Mouse (Mus musculus) heart, postnatal 36 days (tissue): ENCODE measurements around the gene Lrrk1. TPM values are rescaled to one million over a fixed set of nuclear protein-coding genes. Genes with fewer than 3 reads are reported as not detected.

Source experiments
- DNase-seq, 2 experiments: peaks; one replicate each; pipeline ENCODE4 v3.0.0; 2021 to 2022
- intact Hi-C: fragments of 180-260 bp; cut with DNase I; formaldehyde crosslinking; loops from one replicate; pipeline ENCODE4 v1.15.1; 2025
- total RNA-seq, 2 experiments: library from RNA; stranded (reverse); gene quantifications; 2 replicates each; pipeline ENCODE4 v1.2.3; 2021

The Lrrk1 gene
- 10 to 100 TPM; 10.2 to 10.9 TPM for total RNA-seq

DNA sequence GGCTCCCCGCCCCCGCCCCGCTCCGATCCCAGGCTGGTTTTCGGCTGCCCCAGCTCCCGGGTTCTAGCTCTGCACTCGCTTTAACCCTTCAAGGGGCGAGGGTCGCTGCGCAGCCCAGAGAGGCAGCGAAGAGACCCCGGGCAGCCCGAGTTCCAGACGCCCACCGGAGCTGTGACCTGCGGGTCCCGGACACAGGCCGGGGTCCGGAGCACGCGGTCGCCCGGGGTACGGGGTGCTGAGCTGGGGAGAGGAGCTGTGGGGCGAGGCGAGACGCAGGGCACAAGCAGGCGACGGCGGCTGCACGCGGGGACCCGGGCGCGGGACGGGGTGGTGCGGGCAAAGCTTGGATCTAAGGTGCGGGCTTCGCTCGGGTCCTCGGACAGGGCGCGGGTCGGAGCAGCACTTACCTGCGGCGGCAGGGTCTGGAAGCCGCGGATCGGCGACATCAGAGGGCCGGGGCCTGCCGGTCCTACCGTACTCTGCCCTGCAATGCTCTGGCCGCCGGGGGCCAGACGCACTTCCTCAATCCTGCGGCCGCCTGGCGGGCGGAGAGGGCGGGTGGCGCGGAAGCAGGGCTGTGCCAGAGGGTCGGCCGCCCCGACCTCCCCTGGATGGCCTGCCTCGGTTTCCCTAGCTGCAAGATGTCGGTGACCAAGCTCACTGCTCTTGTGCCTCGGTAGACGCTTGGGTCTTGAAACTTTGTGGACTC is at the start of gene Lrrk1:
Lrrk1 (minus strand) TSS at position 538 of the 709 bp plus-strand sequence.
- intact Hi-C loops = loop anchor here (1.0 to 2.0 kb wide), 3 partner anchors 45 to 285 kb away; no protein-coding TSS in a partner anchor

DNA sequence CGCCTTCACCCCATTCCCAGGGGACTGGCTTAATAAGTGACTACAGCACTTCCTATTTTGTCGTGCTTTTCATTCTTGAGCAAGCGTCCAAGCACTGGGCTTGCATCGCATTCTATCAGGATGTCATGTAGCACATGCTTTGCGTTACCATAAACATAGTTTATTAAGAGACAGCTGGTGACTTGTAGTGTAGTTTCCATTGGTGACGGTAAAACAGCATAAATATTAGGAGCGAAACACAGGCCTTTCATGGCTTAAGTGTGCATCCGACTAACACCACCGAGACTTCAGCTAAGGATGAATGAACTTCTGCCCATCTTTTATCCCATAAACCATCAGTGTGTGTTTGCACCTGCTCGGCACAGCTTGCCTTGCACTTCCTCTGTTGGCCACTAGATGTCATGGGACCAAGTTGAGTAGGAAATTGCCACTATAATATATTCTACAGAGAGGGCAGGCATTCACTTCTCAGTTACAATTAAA is 46.3 kb upstream of the Lrrk1 start:
- peak; percentile 64 to 76 for DNase-seq
- intact Hi-C loops = loop anchor here (1.0 kb wide), 1 partner anchor 227 kb away; no protein-coding TSS in a partner anchor

More for the DNA sequence above, at the start of gene Lrrk1:
- DNase-seq = peak; percentile 74 to 82

DNA sequence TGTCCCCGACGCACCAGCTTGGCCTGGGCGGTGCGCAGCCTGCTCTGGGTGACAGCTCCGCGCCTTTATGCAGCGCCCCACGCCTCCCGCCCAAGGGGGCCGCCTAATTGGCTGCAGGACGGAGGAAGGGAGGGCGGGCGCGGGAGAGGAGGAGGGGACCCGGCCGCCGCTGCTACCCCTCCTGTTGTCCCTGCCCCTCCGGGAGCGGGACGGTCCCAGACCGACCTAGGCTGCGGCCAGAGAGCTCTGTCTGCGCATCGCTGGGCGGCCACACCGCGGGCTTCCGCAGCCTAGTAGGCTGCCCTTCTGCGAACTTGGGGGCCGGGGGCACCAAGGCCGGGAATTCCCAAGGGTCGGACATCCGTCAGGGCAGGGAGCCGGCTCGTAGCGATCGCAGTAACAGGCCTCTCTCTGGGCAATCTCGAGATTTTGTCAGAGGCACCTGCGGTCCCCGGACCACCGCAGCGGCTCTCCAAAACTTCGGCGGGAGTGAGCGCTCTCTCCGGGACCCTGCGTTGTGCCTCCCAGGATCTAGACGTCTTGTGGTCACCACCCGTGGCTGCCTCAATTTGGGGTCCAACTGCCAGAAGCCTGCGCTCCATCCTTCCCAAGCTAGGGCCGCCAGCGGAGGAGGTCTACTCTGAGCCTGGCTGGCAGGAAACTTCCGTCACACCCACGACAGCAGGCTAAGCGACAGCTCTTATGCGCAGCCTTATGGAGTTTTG is 39.4 kb upstream of the Lrrk1 start, which contains the start of gene Aldh1a3:
Aldh1a3 (minus strand) TSS at position 81 of the 725 bp plus-strand sequence.
- peak; percentile 48 to 50 for DNase-seq
- intact Hi-C loops = no loop called here

DNA sequence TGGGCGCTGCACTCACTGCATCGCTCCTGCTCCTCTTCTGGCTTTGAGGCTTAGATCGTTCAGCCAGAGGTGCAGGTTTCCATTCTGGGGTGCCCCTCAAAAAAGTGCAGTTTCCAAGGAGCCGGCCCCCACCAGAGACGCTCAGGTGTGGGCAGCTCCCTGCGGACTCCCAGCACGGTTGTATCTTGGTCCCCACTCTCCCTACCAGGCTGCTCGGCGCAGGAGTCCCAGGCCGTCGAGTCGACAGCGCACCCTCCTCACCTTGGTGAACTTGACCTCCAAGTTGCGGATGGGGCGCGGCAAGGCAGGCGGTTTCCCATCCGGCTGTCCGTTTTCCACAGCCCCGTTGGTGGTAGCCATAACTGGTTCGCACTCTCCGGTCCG is 38.9 kb upstream of the Lrrk1 start:
- DNase-seq = no peak
- intact Hi-C loops = no loop called here

DNA sequence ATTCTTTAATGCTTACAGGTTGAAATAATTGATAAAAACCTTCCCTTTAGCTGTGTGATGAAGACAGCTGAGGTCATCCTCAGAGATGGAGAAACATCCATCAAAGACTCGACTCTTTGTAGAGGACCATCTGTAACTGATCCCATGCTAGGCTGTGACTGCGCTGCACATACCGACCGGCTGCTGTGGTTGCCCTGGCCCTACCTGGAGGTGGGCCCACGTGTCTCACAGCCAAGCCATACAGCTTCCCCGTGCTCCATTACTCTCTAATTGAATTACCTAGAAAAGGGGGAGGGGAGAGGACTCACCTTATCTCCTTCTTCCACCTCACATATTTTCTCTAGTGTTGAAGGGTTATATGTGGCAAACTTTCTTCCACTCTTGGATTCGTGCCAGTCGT is 33.8 kb upstream of the Lrrk1 start:
- DNase-seq = no peak
- intact Hi-C loops = no loop called here

DNA sequence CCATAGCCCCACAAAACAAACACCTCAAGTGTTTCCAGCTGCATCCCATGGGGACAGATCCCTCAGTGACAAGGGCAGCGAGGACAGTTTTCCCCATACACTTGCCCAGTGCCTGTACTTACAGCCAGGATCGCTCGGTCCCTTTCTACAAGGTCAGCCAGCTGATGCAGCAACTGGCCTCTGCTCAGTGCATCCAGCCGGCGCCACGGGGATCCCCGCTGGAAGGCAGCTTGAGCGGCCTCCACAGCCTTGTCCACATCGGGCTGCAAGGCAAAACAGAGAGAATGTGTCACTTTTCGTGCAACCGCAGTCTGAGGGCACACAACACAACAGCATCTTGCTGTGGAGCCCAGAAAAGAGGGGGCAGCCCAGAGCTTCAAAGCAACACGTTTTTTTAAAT is 30.8 kb upstream of the Lrrk1 start:
- intact Hi-C loops = no loop called here
- DNase-seq = no peak

DNA sequence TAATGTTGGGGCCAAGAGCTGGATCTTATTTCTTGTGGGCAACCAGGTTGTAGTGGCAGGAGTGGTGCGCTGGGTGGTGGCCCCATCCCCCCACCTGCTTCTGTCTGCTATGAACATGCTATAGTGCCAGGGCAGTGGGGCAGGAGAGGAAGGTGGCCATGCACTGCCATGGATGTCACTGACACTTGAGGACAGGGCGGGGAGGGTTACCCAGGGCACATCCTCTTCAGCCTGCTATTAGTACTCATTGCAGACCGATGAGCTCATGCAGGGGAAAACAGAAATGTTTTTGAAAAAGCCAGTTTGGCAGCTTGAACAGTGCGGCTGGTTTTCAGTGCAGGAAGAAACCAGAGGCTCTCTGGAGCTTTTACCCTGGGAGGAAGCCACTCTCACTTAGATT is 28.7 kb upstream of the Lrrk1 start:
- DNase-seq = no peak

DNA sequence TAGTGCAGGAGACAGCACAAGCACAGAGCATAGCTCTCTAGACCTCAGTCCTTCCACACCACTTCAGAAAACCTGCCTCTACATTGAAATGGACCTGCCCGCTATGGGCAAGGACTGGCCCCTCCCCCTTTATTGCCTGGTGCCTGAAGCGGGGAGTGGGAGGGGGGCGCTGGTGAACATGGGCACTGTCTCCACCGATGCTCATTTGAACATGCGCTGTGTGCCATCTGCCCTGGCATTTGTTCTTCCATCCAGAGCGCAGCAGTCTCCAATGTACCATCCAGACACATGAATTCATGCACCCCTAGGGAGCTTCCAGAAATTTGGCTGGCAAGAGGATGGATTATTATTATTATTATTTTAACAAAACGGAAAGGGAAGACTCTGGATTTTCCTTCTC is 24.9 kb upstream of the Lrrk1 start:
- DNase-seq = no peak
- intact Hi-C loops = no loop called here

More for the DNA sequence above, 28.7 kb upstream of the Lrrk1 start:
- intact Hi-C loops = no loop called here

DNA sequence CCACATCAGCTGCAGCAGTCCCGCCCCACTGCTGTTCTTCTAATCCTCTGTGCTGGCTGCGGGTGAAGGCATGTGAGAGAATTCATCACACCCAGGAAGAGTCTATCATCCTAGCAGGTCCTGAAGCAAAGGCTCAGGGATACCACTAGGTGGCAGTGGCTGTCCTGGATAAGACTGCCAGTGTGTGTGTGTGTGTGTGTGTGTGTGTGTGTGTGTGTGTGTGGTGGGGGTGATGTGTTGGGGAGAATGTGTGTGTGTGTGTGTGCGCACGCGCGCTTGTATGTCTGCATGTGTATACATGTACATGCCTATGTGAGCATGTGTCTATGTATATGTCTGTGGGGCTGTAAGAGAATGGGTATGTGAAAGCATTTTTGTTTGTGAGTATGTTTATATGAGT is 21.3 kb upstream of the Lrrk1 start:
- no peak for DNase-seq
- intact Hi-C loops = loop anchor here (1.0 kb wide), 1 partner anchor 252 kb away; no protein-coding TSS in a partner anchor

DNA sequence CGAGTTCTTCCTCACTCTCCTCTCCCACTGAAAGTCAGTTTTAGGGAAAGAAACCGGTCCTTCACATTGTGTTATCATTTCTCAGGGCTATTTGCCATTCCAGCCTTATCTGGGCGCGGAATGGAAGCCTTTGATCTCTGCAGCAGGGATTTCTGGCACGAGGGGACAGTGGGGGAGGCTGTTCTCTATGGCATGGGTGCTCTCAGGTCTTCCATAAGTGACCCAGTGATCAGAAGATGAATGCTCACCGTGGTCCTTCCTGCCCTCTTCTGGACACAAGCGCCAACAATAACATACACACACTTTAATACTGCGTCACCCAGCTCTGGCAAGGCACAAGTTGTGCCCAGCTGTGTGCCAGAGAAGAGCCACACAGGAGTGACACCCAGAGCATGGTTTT is 18.8 kb upstream of the Lrrk1 start:
- intact Hi-C loops = no loop called here
- no peak for DNase-seq

DNA sequence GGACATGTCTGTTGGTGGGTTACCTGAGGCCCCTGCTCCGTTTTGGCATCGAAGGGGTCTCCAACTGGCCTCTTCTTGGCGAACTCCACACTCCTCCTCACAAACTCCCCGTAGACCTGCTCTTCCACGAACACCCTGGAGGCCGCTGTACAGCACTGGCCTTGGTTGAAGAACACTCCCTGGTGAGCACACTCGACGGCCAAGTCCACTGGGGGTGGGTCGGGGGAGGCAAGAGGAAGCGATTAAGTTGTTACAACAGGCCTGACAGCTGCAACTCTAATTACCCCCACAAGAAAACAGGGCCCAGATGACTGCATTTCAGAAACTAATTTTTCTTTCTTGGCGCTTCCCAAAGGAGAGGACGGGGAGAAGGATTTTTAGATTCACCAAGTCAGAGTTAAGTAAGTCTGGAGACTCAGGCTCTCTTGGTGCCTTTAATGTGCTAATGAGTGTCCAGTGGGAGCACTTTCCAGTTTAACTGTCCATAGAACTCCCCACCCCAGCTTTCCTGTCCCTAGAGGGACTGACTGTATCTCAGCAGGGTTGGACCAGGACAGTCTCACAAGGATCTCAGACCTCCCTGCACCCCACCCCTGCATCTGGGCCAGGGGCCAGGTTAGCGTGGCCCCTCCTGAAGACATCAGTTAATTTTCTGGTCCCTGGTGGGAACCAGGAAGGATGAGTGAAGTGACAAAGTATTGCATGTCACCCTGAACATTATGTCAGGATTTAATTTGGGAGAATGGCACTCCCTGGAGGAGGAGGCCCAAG is 18.0 kb upstream of the Lrrk1 start:
- intact Hi-C loops = no loop called here
- peak; percentile 15 to 26 for DNase-seq

DNA sequence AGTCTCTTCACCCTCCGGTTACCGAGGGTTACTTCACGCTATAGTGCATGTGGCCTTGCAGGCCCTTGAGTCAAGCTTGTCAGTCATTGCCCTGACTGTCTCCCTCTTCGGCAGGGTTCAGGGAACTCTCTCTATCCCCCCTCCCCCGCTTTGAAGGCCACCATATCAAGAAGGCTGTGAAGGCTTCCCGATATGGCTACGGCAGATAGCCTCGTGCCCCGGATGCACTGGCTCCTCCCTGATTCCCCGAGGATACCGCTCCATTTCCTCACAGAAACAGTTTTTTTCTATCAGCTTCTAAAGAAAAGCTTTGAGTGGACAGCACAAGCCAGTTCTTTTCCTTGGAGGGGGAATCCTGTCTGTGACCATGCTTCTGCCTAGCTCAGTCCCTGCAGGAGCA is 17.4 kb upstream of the Lrrk1 start:
- intact Hi-C loops = no loop called here

DNA sequence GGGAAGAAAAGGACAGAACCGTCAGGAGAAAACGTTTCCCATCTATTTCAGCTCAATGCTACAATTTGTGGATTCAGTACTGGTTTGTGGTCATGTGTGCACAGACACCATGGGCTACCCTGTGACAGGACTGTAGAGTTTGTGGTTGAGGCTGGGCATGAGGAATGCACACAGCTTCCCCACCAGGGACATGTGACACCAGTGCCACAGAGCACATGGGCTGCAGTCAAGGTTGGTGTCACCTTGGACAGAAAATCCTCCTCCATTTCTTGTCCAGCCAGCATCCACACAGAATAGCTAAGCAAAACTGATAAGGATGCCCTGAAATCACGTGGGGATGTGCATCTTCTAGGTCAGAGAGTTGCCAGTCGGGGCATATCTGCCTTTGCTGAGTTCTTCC is 16.7 kb upstream of the Lrrk1 start:
- intact Hi-C loops = no loop called here
- no peak for DNase-seq

More for the DNA sequence above, 17.4 kb upstream of the Lrrk1 start:
- no peak for DNase-seq

DNA sequence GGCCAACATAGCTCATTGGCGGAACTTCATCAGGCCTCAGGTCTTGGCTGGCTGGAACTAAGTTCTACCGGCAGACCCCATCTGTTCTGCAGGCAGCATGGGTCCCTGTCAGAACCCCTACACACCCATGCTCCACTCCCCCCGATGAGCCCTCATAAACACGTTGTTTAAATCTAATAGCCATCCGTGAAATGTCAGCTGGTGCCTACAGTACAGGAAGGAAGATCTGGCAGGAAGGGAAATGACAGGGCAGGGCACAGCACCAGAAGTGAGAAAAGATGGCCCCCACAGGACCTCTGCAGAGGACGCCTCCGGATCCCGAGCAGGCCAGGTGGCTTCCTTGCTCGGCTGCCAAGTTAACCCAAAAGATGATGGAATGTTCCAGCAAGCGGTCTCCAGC is 16.0 kb upstream of the Lrrk1 start:
- intact Hi-C loops = no loop called here
- no peak for DNase-seq

DNA sequence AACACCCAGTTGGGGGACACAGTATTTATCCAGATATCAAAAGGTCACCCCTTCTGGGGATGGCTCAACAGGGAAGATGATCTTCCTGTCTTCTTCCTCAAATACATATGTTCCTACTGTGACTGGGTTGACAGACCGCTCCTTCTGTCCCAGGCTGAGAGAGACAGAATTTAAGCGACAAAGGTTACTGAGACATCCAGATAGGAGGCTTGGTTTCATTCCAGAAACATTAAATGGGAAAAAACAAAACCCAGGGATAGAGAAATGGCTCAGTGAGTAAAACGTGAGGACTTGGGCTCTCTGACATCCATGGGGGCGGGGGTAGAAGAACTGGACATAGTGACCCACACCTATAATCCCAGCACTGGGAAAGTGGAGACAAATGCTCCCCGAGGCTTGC is 14.7 kb upstream of the Lrrk1 start:
- intact Hi-C loops = no loop called here
- no peak for DNase-seq

DNA sequence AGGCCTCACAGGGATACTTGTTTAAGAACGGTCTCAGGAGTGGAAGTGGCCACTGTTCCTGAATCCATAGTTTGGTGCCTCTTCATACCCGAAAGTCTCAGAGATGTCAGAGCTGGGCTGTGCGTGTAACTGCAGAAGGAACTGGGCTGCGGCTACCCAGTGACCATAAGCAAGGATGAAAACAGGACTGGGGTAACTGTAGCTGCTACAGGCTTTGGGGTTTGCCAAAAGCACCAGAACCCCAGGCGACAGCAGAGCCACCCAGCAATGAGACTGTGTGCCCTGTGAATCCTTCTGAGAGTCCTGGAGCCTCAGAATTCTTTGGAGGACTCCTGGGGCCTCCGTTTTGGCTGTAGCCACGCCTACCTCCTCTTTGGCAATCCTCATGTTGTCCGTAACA is 13.5 kb upstream of the Lrrk1 start:
- intact Hi-C loops = no loop called here
- DNase-seq = no peak

DNA sequence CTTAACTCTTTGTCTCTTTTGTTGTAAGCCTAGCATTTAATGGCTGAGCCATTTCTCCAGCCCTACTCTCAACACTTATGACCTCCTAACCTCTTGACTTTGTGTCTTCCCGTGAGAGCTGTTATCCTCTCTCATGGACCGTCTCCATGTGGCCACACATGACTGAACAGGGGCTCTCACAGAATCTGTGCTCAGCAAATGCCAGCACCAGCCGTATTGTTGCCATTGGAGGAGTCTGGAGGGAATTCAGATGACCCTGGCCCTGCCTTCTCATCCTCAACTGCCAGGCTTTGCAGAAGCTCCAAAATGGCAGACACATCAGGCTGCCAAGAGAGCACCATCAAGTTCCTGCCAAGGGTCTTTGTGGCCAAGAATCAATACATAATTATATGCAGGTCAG is 9.1 kb upstream of the Lrrk1 start:
- intact Hi-C loops = no loop called here
- no peak for DNase-seq

DNA sequence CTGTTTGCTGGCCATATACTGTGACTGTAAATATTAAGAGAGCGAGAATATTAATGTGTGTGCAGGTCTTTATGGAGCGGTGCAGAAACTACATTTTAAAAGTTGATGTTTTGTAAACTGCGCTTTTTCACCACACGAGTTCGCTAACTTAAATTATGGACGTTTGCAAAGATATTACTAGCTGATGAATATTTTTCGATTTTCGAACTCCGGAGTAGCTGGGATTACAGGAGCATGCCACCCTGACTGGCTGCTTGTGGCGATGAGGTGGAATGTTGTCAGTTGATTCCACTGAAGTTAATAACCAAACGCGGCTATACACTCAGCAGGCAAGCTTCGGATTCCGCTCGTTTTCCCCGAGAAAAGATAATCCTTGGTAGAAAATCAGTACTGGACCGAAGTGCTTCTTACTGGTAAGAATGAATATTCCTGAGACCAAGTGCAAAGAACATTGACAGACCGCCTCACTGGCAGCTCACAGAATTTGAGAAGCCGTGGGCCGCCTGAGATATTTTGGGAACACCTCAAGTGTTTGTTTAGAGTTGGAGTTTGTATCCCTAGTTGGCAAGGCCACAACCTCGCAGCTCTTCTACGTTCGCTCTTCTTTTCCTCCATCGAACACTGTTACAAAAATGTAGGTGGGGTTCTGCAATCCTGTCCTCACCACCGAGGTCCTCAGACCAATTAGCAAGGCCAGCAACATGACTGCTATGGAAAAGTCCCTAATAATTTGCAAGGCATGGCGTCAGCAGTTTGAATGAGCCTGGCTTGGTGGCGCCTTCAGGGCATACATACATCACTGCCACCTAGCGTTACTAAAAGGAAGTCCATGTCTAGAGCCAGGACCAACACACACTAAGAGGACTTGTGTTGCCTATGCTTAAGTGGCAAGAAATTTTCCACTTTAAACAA is 727 bp upstream of the Lrrk1 start:
- DNase-seq = peak; percentile 63 to 76
- intact Hi-C loops = loop anchor here (1.0 to 2.0 kb wide), 3 partner anchors 46 to 286 kb away; no protein-coding TSS in a partner anchor

DNA sequence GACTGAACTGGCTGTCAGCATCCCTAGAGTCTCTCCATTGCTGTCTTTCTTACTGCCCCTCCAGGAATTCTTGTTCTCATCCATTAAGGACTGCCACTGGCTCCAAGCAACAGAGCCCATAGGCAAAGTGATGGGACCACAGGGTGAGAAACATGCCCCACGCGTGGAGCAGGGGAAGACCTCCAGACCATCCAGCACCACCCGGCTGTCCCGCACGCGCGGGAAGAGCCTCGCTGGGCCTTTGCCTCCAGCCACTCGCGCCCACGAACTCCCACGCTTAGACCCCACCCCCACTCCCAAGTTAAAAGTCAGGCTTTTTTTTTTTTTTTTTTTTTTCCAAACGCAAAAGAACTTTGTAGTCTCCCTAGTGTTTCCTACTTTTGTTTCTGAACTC is 734 bp downstream of the Lrrk1 start:
- intact Hi-C loops = no loop called here
- DNase-seq = peak; percentile 23 to 41

DNA sequence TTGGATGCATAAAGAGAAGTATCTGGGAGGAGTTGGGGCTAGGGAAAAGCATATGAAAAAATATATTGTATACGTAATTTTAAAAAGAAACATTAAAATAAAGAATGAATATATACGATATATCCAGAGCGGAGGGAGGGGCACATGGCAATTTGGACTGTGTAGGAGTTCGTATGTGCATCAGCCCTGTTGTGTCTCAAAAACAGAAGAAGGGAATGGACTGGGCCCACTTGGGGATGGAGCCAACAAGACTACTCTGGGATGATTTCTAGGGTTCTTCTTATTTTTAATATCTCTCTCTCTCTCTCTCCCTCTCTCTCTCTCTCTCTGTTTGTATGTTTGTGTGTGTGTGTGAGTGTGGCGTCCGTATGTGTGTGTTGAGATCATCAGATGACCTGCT is 1.7 kb downstream of the Lrrk1 start:
- DNase-seq = no peak
- intact Hi-C loops = no loop called here
